Mouse (Mus musculus) neural tube, embryonic 12.5 days (tissue): ENCODE data around the gene Setd7. TPM values are rescaled to one million over a fixed set of nuclear protein-coding genes. Genes with fewer than 3 reads are reported as not detected.

Source experiments
- ATAC-seq: fragments of 200-750 bp; cut with Nextera tagmentation; 2 replicates; pipeline ENCODE4 v1.8.0; 2017; ENCODE audit warnings: low read depth, mild to moderate bottlenecking, moderate TSS enrichment, moderate library complexity; ENCODE audit not compliant: low FRiP score
- H3K27ac ChIP-seq: fragments of 300-500 bp; sonication (generic); 2 replicates; pipeline ENCODE4 v1.5.1; 2016
- H3K27me3 ChIP-seq: fragments of 300-500 bp; sonication (generic); replicated peaks from 2 replicates; pipeline ENCODE4 v1.6.1; 2016; ENCODE audit warnings: mild to moderate bottlenecking
- H3K36me3 ChIP-seq: fragments of 300-500 bp; sonication (generic); 2 replicates; pipeline ENCODE4 v1.6.1; 2016; ENCODE audit warnings: mild to moderate bottlenecking
- H3K4me1 ChIP-seq: fragments of 300-500 bp; sonication (generic); 2 replicates; pipeline ENCODE4 v1.6.1; 2016
- H3K4me2 ChIP-seq: fragments of 300-500 bp; sonication (generic); replicated peaks from 2 replicates; pipeline ENCODE4 v1.6.1; 2016; ENCODE audit warnings: mild to moderate bottlenecking
- H3K4me3 ChIP-seq: fragments of 300-500 bp; sonication (generic); 2 replicates; pipeline ENCODE4 v1.5.1; 2016
- H3K9ac ChIP-seq: fragments of 300-500 bp; sonication (generic); 2 replicates; pipeline ENCODE4 v1.6.1; 2016; ENCODE audit warnings: mild to moderate bottlenecking
- H3K9me3 ChIP-seq: fragments of 300-500 bp; sonication (generic); 2 replicates; pipeline ENCODE4 v1.6.1; 2016; ENCODE audit warnings: mild to moderate bottlenecking
- WGBS: fragments of 180-500 bp; shearing (Covaris S2); methylation state at CpG from one replicate; pipeline ENCODE4 v1.1.7; 2016; 5-methylcytosine and 5-hydroxymethylcytosine counted together
- polyA plus RNA-seq: library from polyadenylated mRNA; unstranded; fragments of >200 nt; fragmentation: Nextera tagmentation; extraction: Ambion mirVana; gene quantifications from 2 replicates; pipeline ENCODE4 v1.2.1, GENCODE M21; 2016

Setd7 gene
- polyA plus RNA-seq, 1 experiment from 2014 or later, result 3.7 TPM

DNA sequence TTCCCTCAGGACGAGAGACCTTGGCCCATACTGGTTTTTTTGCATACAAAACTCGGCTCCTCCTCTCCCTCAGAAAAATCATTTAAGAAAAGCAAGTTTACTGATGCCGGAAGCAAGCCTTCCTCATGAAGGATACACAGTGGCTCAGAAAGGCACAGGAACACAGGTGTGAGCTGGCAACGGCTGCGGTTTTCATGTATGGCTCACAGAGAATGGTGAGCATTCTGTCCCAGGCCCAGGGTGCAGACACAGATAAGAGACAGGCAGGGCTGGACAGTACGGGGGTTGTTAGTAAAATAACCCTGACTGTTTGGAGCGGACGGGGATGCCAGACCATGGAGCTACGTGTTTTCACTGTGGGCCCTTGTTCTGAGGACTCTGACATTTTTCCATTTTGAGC lies 6.6 kb downstream of the Setd7 start:
- no peak overlapping the region for H3K27ac ChIP-seq
- WGBS, result 80% methylated on average over 9 of the region's 9 CpGs
- no peak overlapping the region for H3K9ac ChIP-seq

DNA sequence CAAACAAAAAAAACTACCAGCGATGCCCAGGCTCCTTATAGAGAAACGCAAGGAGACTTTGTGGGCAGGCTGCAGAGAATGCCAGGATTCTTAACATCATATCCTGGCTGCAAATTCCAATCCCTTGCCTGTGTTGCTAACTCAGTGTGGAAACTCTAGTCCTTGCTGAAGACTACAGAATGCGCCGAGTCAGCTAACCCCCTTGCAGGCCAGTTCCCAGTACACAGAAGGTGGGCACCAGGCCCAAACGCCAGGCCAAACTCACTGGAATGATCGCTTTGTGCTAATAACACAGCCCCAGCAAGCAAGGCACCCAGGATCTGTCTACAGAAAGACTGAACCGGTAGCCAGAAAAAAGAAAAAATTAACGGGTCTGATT lies 7.2 kb downstream of the Setd7 start:
- Histone ChIP-seq H3K27ac (no peak overlapping the region), H3K4me1 (peaks cover 21% of the 10 kb centered on the region), H3K4me3 (no peak overlapping the region), H3K4me2 (no peak overlapping the region), H3K9me3 (no peaks in the 10 kb centered on the region), H3K36me3 (peaks cover 15% of the 10 kb centered on the region; the same call in 1 of the 2 replicates), H3K9ac (no peak overlapping the region), H3K27me3 (no peaks in the 10 kb centered on the region)
- ATAC-seq, result no peak
- WGBS, result 76% methylated on average over 8 of the region's 8 CpGs

More for the DNA sequence above, 6.6 kb downstream of the Setd7 start:
- Histone ChIP-seq H3K9me3 (no peaks in the 10 kb centered on the region), H3K36me3 (peaks cover 11% of the 10 kb centered on the region; the same call in 1 of the 2 replicates), H3K4me2 (no peak overlapping the region), H3K4me3 (no peak overlapping the region), H3K27me3 (no peaks in the 10 kb centered on the region), H3K4me1 (peaks cover 23% of the 10 kb centered on the region)
- ATAC-seq, result no peak

GRCm38 (mm10) chr3:51552841-51553496 lies 7.7 kb downstream of the Setd7 start:
- Histone ChIP-seq H3K9me3 (no peaks in the 10 kb centered on the region), H3K36me3 (peaks cover 19% of the 10 kb centered on the region; the same call in 1 of the 2 replicates), H3K27me3 (no peaks in the 10 kb centered on the region), H3K4me2 (no peak overlapping the region), H3K4me1 (peaks cover 16% of the 10 kb centered on the region), H3K4me3 (no peak overlapping the region), H3K27ac (no peak overlapping the region), H3K9ac (no peak overlapping the region)
- 68% methylated on average over 10 of the region's 10 CpGs for WGBS
- no peak for ATAC-seq

- 91% methylated on average over 2 of the region's 2 CpGs for WGBS
- H3K27me3 ChIP-seq, result no peaks in the 10 kb centered on the region
- H3K36me3 ChIP-seq, result peaks cover 20% of the 10 kb centered on the region; the same call in 1 of the 2 replicates
- no peak overlapping the region for H3K4me3 ChIP-seq
- ATAC-seq, result no peak
- peaks cover 16% of the 10 kb centered on the region for H3K4me1 ChIP-seq
- H3K9ac ChIP-seq, result no peak overlapping the region
- H3K9me3 ChIP-seq, result no peaks in the 10 kb centered on the region
- no peak overlapping the region for H3K27ac ChIP-seq
- no peak overlapping the region for H3K4me2 ChIP-seq
These were observed 8.5 kb downstream of the Setd7 start for GRCm38 (mm10) chr3:51552197-51552596.

GRCm38 (mm10) chr3:51548987-51549579 lies 11.6 kb downstream of the Setd7 start:
- Histone ChIP-seq H3K27ac (no peak overlapping the region), H3K4me1 (peaks cover 5% of the 10 kb centered on the region; the same call in 1 of the 2 replicates), H3K36me3 (peaks cover 20% of the 10 kb centered on the region; the same call in 1 of the 2 replicates), H3K27me3 (no peaks in the 10 kb centered on the region), H3K4me2 (no peak overlapping the region), H3K9me3 (no peaks in the 10 kb centered on the region), H3K9ac (no peak overlapping the region), H3K4me3 (no peak overlapping the region)
- no peak for ATAC-seq
- WGBS, result 94% methylated on average over 17 of the region's 17 CpGs

- H3K27me3 ChIP-seq, result no peaks in the 10 kb centered on the region
- 89% methylated on average over 6 of the region's 6 CpGs for WGBS
These were observed 13.1 kb downstream of the Setd7 start for GRCm38 (mm10) chr3:51547577-51547976.

DNA sequence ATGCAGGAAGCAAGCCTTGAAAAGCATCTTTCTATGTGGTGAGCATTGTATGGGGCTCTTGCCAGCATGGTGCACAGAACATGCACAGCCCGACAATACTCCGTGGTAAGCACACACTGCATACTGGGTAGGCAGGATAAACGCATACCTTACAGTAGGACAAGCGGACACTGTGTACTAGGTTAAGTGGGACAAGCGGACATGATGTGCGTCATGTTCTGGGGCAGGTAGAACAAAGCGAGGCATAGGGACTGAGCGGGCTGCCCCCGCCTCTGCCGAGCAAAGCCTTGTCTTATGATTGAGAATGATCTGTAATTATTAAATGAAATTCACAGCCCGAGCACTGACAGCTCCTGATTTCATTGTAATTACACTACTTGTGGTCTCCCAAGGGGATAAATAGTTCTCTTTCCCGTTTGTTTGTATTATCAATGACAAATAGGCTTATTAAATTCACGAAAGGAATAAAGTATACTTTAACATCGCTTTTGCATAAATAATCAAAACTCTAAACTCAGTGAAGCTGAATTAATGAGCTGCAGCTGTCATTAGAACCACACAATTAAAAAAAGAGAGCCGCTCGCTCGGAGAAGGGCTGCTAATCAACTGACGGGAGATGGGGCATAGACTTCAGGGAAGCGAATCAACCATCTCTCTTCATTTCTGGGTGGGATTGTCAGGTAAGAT lies 16.1 kb downstream of the Setd7 start:
- Histone ChIP-seq H3K4me1 (no peaks in the 10 kb centered on the region), H3K27me3 (no peaks in the 10 kb centered on the region), H3K4me3 (no peak overlapping the region), H3K27ac (no peak overlapping the region), H3K36me3 (peaks cover 45% of the 10 kb centered on the region), H3K4me2 (no peak overlapping the region), H3K9me3 (no peaks in the 10 kb centered on the region), H3K9ac (no peak overlapping the region)
- peak; percentile 25; the same call in 1 of the 2 replicates for ATAC-seq
- WGBS, result 78% methylated on average over 19 of the region's 19 CpGs

More at GRCm38 (mm10) chr3:51547577-51547976, 13.1 kb downstream of the Setd7 start:
- no peak overlapping the region for H3K4me3 ChIP-seq
- H3K27ac ChIP-seq, result no peak overlapping the region
- no peak overlapping the region for H3K4me2 ChIP-seq
- no peak for ATAC-seq
- H3K9ac ChIP-seq, result no peak overlapping the region
- no peaks in the 10 kb centered on the region for H3K4me1 ChIP-seq
- H3K36me3 ChIP-seq, result peaks cover 24% of the 10 kb centered on the region
- H3K9me3 ChIP-seq, result no peaks in the 10 kb centered on the region

GRCm38 (mm10) chr3:51540659-51541058 lies 20.0 kb downstream of the Setd7 start:
- no peak overlapping the region for H3K27ac ChIP-seq
- H3K4me3 ChIP-seq, result no peak overlapping the region
- ATAC-seq, result no peak
- peaks cover 56% of the 10 kb centered on the region for H3K36me3 ChIP-seq
- H3K4me2 ChIP-seq, result no peak overlapping the region
- H3K9ac ChIP-seq, result no peak overlapping the region
- no peaks in the 10 kb centered on the region for H3K27me3 ChIP-seq
- no peaks in the 10 kb centered on the region for H3K4me1 ChIP-seq
- no peaks in the 10 kb centered on the region for H3K9me3 ChIP-seq
- 94% methylated on average over 9 of the region's 9 CpGs for WGBS

DNA sequence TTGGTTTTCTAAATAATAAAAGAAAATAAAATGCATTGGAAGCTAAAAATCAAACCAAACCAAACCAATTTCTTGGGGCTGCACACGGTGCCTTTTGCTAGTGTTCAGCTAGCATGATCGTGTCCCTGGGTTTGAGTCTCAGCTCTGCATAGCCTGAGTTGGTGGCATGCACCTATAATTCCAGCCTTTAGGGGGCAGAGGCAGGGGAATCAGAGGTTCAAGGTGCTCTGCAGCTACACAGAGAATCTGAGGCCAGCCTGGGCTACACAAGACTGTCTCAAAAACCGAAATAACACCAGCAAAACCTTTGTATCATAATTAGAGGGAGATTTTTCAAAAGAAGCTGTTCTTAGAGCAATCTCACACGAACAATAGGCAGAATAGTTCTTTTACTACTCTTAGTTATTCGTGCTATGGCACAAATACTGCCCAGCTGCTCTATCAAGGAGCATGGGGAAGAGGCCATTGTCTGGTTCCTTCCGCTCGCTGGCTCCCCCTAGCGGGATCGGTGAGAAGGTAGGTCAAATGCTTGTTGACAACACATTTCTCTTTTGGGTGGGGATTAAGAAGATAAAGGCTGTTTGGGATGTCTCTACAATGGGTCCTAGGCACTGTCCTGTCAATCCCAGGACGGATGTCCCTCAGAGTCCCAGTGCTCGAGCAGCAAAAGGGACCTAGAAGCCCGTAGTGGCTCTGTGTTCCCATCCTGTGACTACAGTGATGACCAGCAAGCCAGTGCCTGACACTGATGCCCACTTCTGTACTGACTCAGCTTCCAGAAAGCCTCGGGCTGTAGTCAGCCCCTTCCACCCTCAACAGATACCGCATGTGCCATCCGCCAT lies 20.9 kb downstream of the Setd7 start:
- H3K4me3 ChIP-seq, result no peak overlapping the region
- 57% methylated on average over 15 of the region's 15 CpGs for WGBS
- H3K4me1 ChIP-seq, result no peaks in the 10 kb centered on the region
- H3K27ac ChIP-seq, result no peak overlapping the region
- H3K4me2 ChIP-seq, result no peak overlapping the region
- no peaks in the 10 kb centered on the region for H3K27me3 ChIP-seq
- H3K36me3 ChIP-seq, result peaks cover 61% of the 10 kb centered on the region
- H3K9me3 ChIP-seq, result no peaks in the 10 kb centered on the region
- ATAC-seq, result no peak
- H3K9ac ChIP-seq, result no peak overlapping the region

DNA sequence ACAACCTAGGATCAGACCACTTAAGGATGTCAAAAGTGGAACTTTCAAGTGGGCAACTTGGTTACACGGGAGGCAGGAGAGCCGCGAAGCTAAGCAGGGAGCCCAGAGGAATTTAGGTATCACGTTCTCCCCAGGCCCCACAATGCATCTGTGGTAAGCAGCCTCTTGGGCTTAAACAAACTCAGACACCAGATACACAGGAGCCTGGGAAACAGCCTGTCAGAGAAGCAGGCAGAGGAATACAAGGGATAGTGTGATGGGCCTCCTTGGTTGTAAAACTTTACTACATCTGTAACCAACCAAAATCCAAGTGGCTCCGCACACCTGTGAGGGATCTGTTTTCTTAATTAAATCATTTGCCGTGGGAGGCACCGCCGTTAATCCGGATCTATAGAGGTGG lies 26.7 kb downstream of the Setd7 start:
- ATAC-seq, result no peak
- Histone ChIP-seq H3K36me3 (peaks cover 66% of the 10 kb centered on the region), H3K4me2 (no peak overlapping the region), H3K27ac (no peak overlapping the region), H3K9ac (no peak overlapping the region), H3K9me3 (no peaks in the 10 kb centered on the region), H3K27me3 (no peaks in the 10 kb centered on the region), H3K4me1 (peaks cover 11% of the 10 kb centered on the region), H3K4me3 (no peak overlapping the region)
- 82% methylated on average over 9 of the region's 9 CpGs for WGBS

DNA sequence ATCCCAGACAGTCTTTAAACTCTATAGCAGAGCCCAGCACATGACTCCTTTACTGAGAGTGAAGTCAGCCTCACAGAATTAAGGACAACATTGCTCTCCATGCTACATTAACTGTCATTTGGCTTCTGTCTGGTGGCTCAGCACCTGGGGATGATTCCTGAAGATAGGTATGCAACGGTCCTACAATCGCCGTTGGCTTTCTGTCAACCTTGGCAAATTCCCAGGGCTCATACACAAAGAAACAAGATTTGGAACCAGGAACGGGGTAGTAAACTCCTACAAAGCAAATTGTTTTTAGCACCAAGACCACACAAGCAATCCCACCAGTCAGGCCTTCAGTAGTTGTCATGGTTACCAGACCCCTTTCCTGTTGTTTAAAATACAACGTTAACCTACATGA lies 27.1 kb downstream of the Setd7 start:
- Histone ChIP-seq H3K27ac (no peak overlapping the region), H3K4me3 (no peak overlapping the region), H3K36me3 (peaks cover 66% of the 10 kb centered on the region), H3K4me2 (no peak overlapping the region), H3K9me3 (no peaks in the 10 kb centered on the region), H3K4me1 (peaks cover 11% of the 10 kb centered on the region), H3K9ac (no peak overlapping the region), H3K27me3 (no peaks in the 10 kb centered on the region)
- 82% methylated on average over 5 of the region's 5 CpGs for WGBS
- no peak for ATAC-seq

GRCm38 (mm10) chr3:51532282-51532620 lies 28.4 kb downstream of the Setd7 start:
- WGBS, result 49% methylated on average over 5 of the region's 5 CpGs
- H3K27ac ChIP-seq, result 0 out of 2 replicates have a peak overlapping the region, but pooled peaks have one; percentile 0
- no peaks in the 10 kb centered on the region for H3K27me3 ChIP-seq
- no peak overlapping the region for H3K4me2 ChIP-seq
- H3K4me3 ChIP-seq, result no peak overlapping the region
- H3K9ac ChIP-seq, result no peak overlapping the region
- H3K36me3 ChIP-seq, result peaks cover 62% of the 10 kb centered on the region
- ATAC-seq, result no peak
- H3K9me3 ChIP-seq, result no peaks in the 10 kb centered on the region
- peaks cover 11% of the 10 kb centered on the region for H3K4me1 ChIP-seq
